Mouse (Mus musculus): ENCODE measurements around the gene Lbx2. TPM values are rescaled to one million over a fixed set of nuclear protein-coding genes. Genes with fewer than 3 reads are reported as not detected.

Lbx2 gene
- total RNA-seq, 2 experiments from 2014 or later: 0.86 TPM; not detected in 1

DNA sequence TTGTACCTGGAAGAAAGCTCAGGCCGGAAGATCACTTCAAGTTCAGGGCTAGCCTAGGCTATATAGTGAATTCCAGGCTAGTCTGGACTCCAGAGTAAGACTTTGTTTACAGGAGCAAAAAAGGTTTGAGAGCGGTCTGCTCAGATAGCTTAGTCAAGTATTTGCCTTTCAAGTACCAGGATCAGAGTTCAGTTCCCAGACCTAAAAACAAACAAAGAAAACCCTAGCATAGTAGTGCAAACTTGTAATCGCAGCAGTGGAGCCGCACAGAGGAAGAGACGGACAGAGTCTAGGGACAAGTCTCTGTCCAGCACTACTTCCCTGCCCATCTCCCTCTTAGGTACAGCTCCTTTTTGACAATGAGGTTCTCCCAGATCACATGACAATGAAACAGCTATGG, 6.0 kb upstream of the Lbx2 start:
- no peak for DNase-seq (ENCODE audit: low spot score in 2 of 2)
- TF ChIP-seq CTCF (conservative IDR thresholded peaks at IDR 0.05): no peak

GRCm38 (mm10) chr6:83083497-83083896, 2.7 kb upstream of the Lbx2 start:
- H3K4me3 ChIP-seq: no peak overlapping the region
- TF ChIP-seq CTCF (conservative IDR thresholded peaks at IDR 0.05): no peak

More for the DNA sequence above, 6.0 kb upstream of the Lbx2 start:
- Histone ChIP-seq H3K4me3 (no peak overlapping the region), H3K27ac (no peak overlapping the region)

GRCm38 (mm10) chr6:83084477-83084876, 1.7 kb upstream of the Lbx2 start:
- TF ChIP-seq CTCF (conservative IDR thresholded peaks at IDR 0.05): no peak
- H3K27ac ChIP-seq: no peak overlapping the region
- no peak overlapping the region for H3K4me3 ChIP-seq
- DNase-seq (ENCODE audit: low spot score in 2 of 2): no peak

More at GRCm38 (mm10) chr6:83083497-83083896, 2.7 kb upstream of the Lbx2 start:
- no peak for DNase-seq (ENCODE audit: low spot score in 2 of 2)
- no peak overlapping the region for H3K27ac ChIP-seq

GRCm38 (mm10) chr6:83087205-83087925, 1.2 kb downstream of the Lbx2 start:
- Histone ChIP-seq H3K27ac (no peak overlapping the region), H3K4me3 (peak overlapping the region; percentile 24; the same call in 1 of the 2 replicates)
- no peak for TF ChIP-seq CTCF (conservative IDR thresholded peaks at IDR 0.05)
- no peak for DNase-seq (ENCODE audit: low spot score in 2 of 2)

DNA sequence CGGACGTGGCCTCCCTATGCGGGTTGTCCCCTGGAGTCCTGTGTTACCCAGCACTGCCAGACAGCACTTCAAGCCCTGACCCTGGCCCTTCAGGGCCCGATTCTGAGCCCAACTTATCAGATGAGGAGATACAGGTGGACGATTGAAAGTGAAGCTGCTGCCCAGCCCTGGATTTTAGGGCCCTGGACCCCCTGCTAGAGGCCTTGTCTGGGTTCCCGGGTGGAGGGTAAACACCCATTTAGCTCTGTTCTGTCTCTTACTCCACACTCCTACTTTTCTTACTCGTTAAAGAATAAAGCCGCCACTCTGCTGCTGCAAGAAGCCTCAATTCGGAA, 1.7 kb downstream of the Lbx2 start:
- DNase-seq (ENCODE audit: low spot score in 2 of 2): no peak
- TF ChIP-seq CTCF (conservative IDR thresholded peaks at IDR 0.05): no peak
- Histone ChIP-seq H3K27ac (no peak overlapping the region), H3K4me3 (peak overlapping the region; percentile 24; the same call in 1 of the 2 replicates)

- Histone ChIP-seq H3K27ac (no peak overlapping the region), H3K4me3 (no peak overlapping the region)
- no peak for TF ChIP-seq CTCF (conservative IDR thresholded peaks at IDR 0.05)
- no peak for DNase-seq (ENCODE audit: low spot score in 2 of 2)
Measured at GRCm38 (mm10) chr6:83092416-83093127, 6.4 kb downstream of the Lbx2 start.

GRCm38 (mm10) chr6:83095968-83096367, 9.8 kb downstream of the Lbx2 start:
- no peak overlapping the region for H3K27ac ChIP-seq
- TF ChIP-seq CTCF (conservative IDR thresholded peaks at IDR 0.05): no peak
- no peak for DNase-seq (ENCODE audit: low spot score in 2 of 2)
- no peak overlapping the region for H3K4me3 ChIP-seq

- DNase-seq (ENCODE audit: low spot score in 2 of 2): no peak
- Histone ChIP-seq H3K27ac (no peak overlapping the region), H3K4me3 (no peak overlapping the region)
- no peak for TF ChIP-seq CTCF (conservative IDR thresholded peaks at IDR 0.05)
Measured at GRCm38 (mm10) chr6:83098411-83098810, 12.2 kb downstream of the Lbx2 start.

- TF ChIP-seq CTCF (conservative IDR thresholded peaks at IDR 0.05): peak; percentile 71
- peak within 1 kb of the TSS; percentile 83 for H3K4me3 ChIP-seq
- DNase-seq (ENCODE audit: low spot score in 2 of 2): peak; percentile 82 to 90
- peak within 1 kb of the TSS; percentile 93 for H3K27ac ChIP-seq
Measured at GRCm38 (mm10) chr6:83101316-83101687, 15.1 kb downstream of the Lbx2 start, which contains the start of the genes Ccdc142 and Gm42688. TSS of gene Ccdc142 (plus strand) at chr6:83101601. TSS of gene Gm42688 (plus strand) at chr6:83101617.

- Histone ChIP-seq H3K27ac (peak overlapping the region; percentile 93), H3K4me3 (peak overlapping the region; percentile 83)
- DNase-seq (ENCODE audit: low spot score in 2 of 2): peak in 1 of 2 experiments; percentile 59
- peak; percentile 63 for TF ChIP-seq CTCF (conservative IDR thresholded peaks at IDR 0.05)
Measured at GRCm38 (mm10) chr6:83101688-83102556, 15.8 kb downstream of the Lbx2 start.

DNA sequence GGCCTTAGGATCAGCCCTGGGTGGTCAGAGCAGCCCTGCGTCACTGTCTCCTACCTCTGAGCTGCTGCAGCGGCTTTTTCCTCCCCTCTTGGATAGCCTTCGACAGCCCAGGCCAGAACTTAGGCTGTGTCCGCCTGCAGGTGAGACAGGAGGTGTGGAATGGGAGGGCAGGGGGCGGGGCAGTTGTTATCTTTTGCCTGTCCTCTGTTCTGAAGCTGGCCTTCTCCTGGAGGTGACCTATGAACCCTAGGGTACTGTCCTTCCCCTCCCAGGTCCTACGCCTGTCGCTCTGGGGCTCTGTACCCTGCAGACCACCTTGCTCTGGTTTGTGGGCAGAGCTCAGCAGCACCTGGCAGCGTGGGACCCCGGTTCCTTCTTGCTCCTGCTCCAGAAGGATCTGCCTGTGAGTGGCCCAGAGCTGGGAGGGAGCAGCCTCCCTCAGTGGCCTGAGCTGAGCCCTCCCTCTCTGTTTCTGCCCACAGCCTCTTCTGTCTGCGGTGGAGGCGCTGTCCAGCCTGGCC, 17.0 kb downstream of the Lbx2 start:
- no peak for TF ChIP-seq CTCF (conservative IDR thresholded peaks at IDR 0.05)
- Histone ChIP-seq H3K4me3 (peak overlapping the region; percentile 83), H3K27ac (peak overlapping the region; percentile 93)
- no peak for DNase-seq (ENCODE audit: low spot score in 2 of 2)

- peak overlapping the region; percentile 93 for H3K27ac ChIP-seq
- TF ChIP-seq CTCF (conservative IDR thresholded peaks at IDR 0.05): no peak
- H3K4me3 ChIP-seq: no peak overlapping the region
- DNase-seq (ENCODE audit: low spot score in 2 of 2): peak in 1 of 2 experiments; percentile 85
Measured at GRCm38 (mm10) chr6:83104158-83104557, 18.0 kb downstream of the Lbx2 start.
